Comparison of ENCODE assay signal across 10 mouse cellular contexts in the genomic region with DNA sequence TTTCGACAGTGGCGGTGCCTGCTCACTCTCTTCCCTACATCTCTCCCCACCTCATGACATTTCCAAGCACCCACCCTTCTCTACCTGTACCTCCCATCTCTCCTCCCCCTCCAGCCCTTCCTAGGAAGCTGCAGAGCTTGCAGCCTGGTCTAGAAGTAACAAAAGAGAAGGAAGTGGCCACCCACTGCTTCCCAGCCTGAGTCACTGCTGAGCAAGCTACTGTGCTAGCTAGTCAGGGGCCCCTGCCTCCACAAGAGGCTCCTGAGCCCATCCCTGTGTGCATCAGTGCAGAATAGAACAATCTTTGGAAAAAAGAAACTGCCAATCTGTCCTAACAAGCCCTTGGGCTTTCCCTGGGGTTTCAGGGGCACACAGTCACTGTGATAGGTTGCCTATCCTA. TPM values are rescaled to one million over a fixed set of nuclear protein-coding genes. Genes with fewer than 3 reads are reported as not detected.
"Had no signal": no experiment of that assay in that cellular context is flagged by ENCODE, and none has a peak within 500 bp of the region (broad histone marks: within the 10 kb centered on the region; RNA-seq: fewer than 3 reads in every experiment).

No protein-coding gene starts in this region.

- ATAC-seq: intestine, embryonic 15.5 days; liver, postnatal 0 days; midbrain, embryonic 13.5 days had no signal

- DNase-seq: kidney, adult 18-20 months; kidney, postnatal 14 days; liver; liver, embryonic 13.5 days; liver, postnatal 0 days; lung, postnatal 14 days; thymus, postnatal 36 days had no signal

RNA-seq across cellular contexts. Expression of a gene that starts 31.7 kb away (rescaled TPM):
- total RNA-seq: megakaryocyte-erythroid progenitor cell, adult 5-6 weeks had no signal
